Mouse (Mus musculus): Measurements from ENCODE around the gene Slc19a3. TPM values are rescaled to one million over a fixed set of nuclear protein-coding genes. Genes with fewer than 3 reads are reported as not detected.

The Slc19a3 gene
- total and polyA plus RNA-seq, 3 experiments = not detected

DNA sequence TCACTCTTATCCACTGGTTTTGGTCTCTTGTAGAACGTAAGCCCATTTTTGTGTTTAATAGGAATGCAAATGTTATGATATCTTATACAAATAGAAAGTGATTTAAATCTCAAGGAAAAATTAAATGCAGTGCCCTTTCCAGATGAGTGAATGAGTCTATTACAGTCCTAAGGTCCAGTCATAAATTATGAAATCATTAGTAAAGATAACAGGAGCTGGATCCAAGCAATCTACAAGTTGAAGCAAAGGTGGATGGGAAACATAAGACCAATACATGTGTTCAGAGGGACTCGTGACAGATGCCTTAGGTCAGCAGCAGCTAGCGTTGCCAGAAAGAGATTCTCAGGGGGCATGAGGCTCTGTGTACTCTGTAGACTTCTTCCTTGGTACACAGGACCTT lies 46.7 kb downstream of the Slc19a3 start:
- Histone ChIP-seq H3K9me3 (replicated peaks; ENCODE audit: insufficient read depth, low read length) (no peaks in the 10 kb centered on the region), H3K27me3 (ENCODE audit: control insufficient read depth in 1 of 2, insufficient read depth in 2 of 2, low read length in 2 of 2) (no peaks in the 10 kb centered on the region; a peak in 1 of 4 replicates), H3K4me3 (ENCODE audit: control insufficient read depth in 1 of 2, insufficient read depth in 1 of 2, low read depth in 2 of 2, low read length in 2 of 2) (no peak overlapping the region), H3K27ac (ENCODE audit: control insufficient read depth, low read depth, low read length) (no peak overlapping the region), H3K79me2 (ENCODE audit: control insufficient read depth, insufficient read depth, low read length, poor library complexity) (no peaks in the 10 kb centered on the region), H3K9ac (ENCODE audit: control insufficient read depth, low read depth, low read length, poor library complexity, severe bottlenecking) (no peak overlapping the region), H3K4me1 (ENCODE audit: control insufficient read depth in 1 of 2, insufficient read depth in 2 of 2, low read length in 2 of 2) (no peaks in the 10 kb centered on the region), H3K36me3 (ENCODE audit: control insufficient read depth in 1 of 2, insufficient read depth in 2 of 2, low read length in 2 of 2) (no peaks in the 10 kb centered on the region)
- no peak for DNase-seq (ENCODE audit: low read depth, low spot score)
- no peak for TF ChIP-seq KAT2A (conservative IDR thresholded peaks at IDR 0.05; ENCODE audit: low read depth, low read length)
- no peak for TF ChIP-seq UBTF (IDR thresholded peaks at IDR 0.05; ENCODE audit: borderline replicate concordance, insufficient read depth, low read depth, low read length)
- no peak for TF ChIP-seq CHD2 (IDR thresholded peaks at IDR 0.05; ENCODE audit: low read length)
- TF ChIP-seq TBP (IDR thresholded peaks at IDR 0.05; ENCODE audit: low read depth, low read length) = no peak
- TF ChIP-seq ZKSCAN1 (IDR thresholded peaks at IDR 0.05; ENCODE audit: low read depth, low read length) = no peak

DNA sequence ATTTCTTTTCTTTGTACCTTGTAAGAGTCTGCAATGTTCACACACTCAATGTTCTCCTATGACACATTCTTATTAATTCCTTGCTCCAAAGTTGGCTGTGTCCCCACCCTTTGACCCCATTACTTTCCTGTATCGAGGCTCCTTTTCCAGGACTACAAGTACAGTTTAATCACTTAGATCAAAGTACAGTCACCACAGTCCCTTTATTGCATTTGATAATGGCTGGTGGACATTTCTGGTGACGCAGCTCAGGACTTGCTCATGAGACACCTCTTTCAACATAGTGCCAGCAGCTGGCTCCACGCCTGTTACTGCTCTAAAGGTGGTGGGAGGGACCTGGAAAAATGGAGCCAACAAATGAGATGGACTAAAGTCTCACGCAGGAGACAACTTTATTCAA lies 47.2 kb downstream of the Slc19a3 start:
- Histone ChIP-seq H3K79me2 (ENCODE audit: control insufficient read depth, insufficient read depth, low read length, poor library complexity) (no peaks in the 10 kb centered on the region), H3K9me3 (replicated peaks; ENCODE audit: insufficient read depth, low read length) (no peaks in the 10 kb centered on the region), H3K4me3 (ENCODE audit: control insufficient read depth in 1 of 2, insufficient read depth in 1 of 2, low read depth in 2 of 2, low read length in 2 of 2) (no peak overlapping the region), H3K4me1 (ENCODE audit: control insufficient read depth in 1 of 2, insufficient read depth in 2 of 2, low read length in 2 of 2) (no peaks in the 10 kb centered on the region), H3K27ac (ENCODE audit: control insufficient read depth, low read depth, low read length) (no peak overlapping the region), H3K36me3 (ENCODE audit: control insufficient read depth in 1 of 2, insufficient read depth in 2 of 2, low read length in 2 of 2) (no peaks in the 10 kb centered on the region), H3K27me3 (ENCODE audit: control insufficient read depth in 1 of 2, insufficient read depth in 2 of 2, low read length in 2 of 2) (no peaks in the 10 kb centered on the region; a peak in 1 of 4 replicates), H3K9ac (ENCODE audit: control insufficient read depth, low read depth, low read length, poor library complexity, severe bottlenecking) (no peak overlapping the region)
- TF ChIP-seq ZC3H11A (IDR thresholded peaks at IDR 0.05; ENCODE audit: low read depth, low read length) (no peak), USF2 (IDR thresholded peaks at IDR 0.05; ENCODE audit: borderline replicate concordance in 1 of 2, insufficient read depth in 1 of 2, low read depth in 1 of 2, low read length in 2 of 2) (no peak), ETS1 (IDR thresholded peaks at IDR 0.05; ENCODE audit: low read depth, low read length) (no peak), GABPA (IDR thresholded peaks at IDR 0.05; ENCODE audit: low read depth, low read length) (no peak), NELFE (IDR thresholded peaks at IDR 0.05; ENCODE audit: low read depth, low read length) (no peak), TCF12 (IDR thresholded peaks at IDR 0.05; ENCODE audit: low read depth, low read length) (no peak), RCOR1 (IDR thresholded peaks at IDR 0.05; ENCODE audit: low read depth, low read length) (no peak), E2F4 (IDR thresholded peaks at IDR 0.05; ENCODE audit: borderline replicate concordance, low read depth, low read length) (no peak), ELF1 (IDR thresholded peaks at IDR 0.05; ENCODE audit: low read depth, low read length) (no peak), MAFK (IDR thresholded peaks at IDR 0.05; ENCODE audit: borderline replicate concordance, low read depth, low read length) (no peak), TAL1 (IDR thresholded peaks at IDR 0.05; ENCODE audit: low read length) (no peak), SIN3A (IDR thresholded peaks at IDR 0.05; ENCODE audit: low read length) (no peak), CTCF (IDR thresholded peaks at IDR 0.05 in 2 of 3, conservative IDR thresholded peaks at IDR 0.05 in 1 of 3; ENCODE audit: control insufficient read depth in 1 of 3, insufficient read depth in 1 of 3, low read depth in 2 of 3, low read length in 3 of 3, poor library complexity in 1 of 3, severe bottlenecking in 1 of 3) (no peak), TBP (IDR thresholded peaks at IDR 0.05; ENCODE audit: low read depth, low read length) (no peak), ZMIZ1 (IDR thresholded peaks at IDR 0.05; ENCODE audit: low read depth, low read length) (no peak), USF1 (IDR thresholded peaks at IDR 0.05; ENCODE audit: low read depth, low read length) (no peak), MXI1 (IDR thresholded peaks at IDR 0.05; ENCODE audit: low read depth, low read length) (no peak), POLR2AphosphoS2 (IDR thresholded peaks at IDR 0.05; ENCODE audit: low read length) (no peak), RAD21 (IDR thresholded peaks at IDR 0.05; ENCODE audit: low read depth, low read length) (no peak), POLR2A (IDR thresholded peaks at IDR 0.05; ENCODE audit: control insufficient read depth in 1 of 2, insufficient read depth in 1 of 2, low read depth in 1 of 2, low read length in 2 of 2, poor library complexity in 1 of 2) (no peak)
- DNase-seq (ENCODE audit: low read depth, low spot score) = no peak

All from MEL (cell line).